Mouse (Mus musculus) c-Kit-positive CD71-positive TER-119-positive erythroid progenitor cells, embryonic 14.5 days (primary cell): ENCODE results near the gene Vmn1r81.

ENCODE experiments used
- DNase-seq: peaks from one replicate; pipeline ENCODE4 v3.0.0-alpha.2; 2013; ENCODE audit warnings: low spot score

Vmn1r81 gene

DNA sequence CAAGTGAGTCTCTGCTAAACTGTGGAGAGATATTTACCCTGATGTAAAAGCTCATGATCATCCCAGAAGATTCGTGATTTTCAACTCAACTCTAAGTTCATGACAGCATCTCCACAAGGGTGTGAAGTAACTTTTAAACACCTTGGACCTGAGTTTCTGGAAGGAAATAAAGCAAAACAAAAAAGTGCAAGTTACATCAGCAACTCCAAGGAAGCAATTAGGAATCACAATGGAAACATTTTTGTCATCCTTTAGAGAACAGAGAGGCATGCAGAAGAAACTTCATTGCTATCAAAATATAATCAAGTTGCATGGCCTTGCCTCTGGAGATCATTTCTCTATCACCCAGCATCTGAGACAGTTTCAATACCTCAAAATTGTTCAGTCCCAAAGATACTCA lies at the start of gene Vmn1r81:
TSS of gene Vmn1r81 (minus strand) at position 101 of the 400 bp plus-strand sequence.
- no peak for DNase-seq

DNA sequence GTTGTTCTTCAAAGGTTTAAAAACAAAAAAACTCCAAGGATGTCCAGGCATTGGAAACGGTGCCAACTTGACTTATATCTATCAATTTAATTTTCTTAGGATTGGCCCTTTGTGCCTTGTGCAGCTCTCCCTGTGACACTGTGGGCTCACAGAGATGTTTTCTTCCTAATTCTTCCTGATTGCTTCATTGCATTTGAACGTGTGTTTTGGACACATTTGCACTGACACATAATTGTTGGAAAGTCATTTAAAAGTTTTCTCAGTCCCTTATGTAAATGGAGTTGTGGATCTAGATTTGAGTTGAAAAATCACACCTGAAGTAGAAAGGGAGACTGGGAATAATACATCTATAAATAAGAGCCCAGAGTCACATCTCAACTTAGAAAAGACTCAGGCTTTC lies 32.1 kb upstream of the Vmn1r81 start, which contains the start of gene Vmn1r82:
TSS of gene Vmn1r82 (plus strand) at position 301 of the 400 bp plus-strand sequence.
- DNase-seq, result no peak

DNA sequence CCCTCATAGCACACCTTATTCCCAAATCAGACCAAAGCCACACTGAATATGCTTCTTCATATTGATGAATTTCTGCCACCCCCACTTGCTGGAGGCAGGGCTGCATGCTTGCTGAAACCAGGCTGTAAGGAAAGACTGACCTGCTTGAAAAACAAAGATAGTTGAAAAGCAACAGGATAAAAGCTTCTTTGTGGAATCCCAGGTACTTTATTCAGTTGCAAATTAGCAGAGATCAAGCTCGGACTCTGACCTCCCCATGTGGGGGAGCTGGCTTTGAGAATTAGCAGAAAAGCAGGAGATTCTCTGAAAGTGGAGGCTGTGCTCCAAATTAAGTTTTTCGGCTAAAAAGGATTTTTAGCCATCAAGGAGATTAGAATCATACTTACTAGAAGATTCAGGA lies 63.9 kb downstream of the Vmn1r81 start:
- no peak for DNase-seq
